Mouse (Mus musculus): ENCODE measurements around the gene Nap1l1.

Nap1l1 gene

DNA sequence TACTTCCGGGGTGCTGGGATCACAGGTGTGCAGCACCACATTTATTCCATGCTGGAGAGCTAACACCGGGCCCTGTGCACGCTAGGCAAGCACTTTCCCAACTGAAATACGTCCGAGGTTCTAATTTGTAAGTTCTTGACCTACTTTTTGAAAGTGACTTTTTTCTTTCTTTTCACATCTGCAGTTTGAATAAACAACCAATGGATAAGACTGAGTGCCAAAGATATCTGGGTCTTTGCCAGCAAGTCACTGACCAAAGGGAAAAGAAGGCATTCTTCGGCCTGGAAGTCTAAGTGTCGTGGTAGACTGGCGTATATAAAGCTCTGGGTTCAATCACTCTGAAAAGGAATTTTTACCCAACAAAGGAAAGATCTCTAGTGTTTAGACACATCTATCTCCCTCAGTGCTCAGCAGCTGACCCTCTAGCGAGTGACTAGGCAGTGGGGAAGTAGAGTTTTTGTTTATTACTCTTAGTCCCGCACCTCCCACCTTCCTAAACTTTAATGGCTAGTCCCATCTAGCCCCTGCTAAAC lies 39.1 kb downstream of the Nap1l1 start:
- intact Hi-C loops (cut with DNase I): no loop called here

DNA sequence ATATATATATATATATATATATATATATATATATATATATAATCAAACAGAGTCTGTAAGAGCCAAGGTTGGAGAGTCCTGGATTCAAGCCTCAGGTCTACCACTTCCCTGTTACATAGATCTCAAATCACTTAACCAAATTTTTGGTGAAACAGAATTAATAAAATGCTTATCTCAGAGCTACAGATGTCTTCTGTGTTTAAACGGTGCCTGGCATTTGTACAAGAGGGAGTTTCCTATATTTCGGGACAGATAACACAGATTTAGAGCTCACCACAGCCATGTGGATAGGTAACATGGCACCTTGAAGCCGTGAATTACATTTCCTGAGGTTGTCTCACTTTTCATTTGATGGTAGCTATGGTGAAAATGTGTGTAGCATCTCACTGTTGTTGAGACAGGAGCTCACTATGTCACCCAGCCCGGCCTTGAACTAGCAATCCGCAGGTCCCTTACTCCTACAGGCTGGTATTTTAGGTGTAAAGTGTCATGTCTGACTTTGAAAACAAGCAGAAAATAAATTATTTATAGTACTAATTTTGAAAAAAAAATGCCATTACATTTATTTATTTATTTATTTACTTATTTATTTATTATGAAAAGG lies 41.4 kb downstream of the Nap1l1 start:
- intact Hi-C loops (cut with DNase I): no loop called here

DNA sequence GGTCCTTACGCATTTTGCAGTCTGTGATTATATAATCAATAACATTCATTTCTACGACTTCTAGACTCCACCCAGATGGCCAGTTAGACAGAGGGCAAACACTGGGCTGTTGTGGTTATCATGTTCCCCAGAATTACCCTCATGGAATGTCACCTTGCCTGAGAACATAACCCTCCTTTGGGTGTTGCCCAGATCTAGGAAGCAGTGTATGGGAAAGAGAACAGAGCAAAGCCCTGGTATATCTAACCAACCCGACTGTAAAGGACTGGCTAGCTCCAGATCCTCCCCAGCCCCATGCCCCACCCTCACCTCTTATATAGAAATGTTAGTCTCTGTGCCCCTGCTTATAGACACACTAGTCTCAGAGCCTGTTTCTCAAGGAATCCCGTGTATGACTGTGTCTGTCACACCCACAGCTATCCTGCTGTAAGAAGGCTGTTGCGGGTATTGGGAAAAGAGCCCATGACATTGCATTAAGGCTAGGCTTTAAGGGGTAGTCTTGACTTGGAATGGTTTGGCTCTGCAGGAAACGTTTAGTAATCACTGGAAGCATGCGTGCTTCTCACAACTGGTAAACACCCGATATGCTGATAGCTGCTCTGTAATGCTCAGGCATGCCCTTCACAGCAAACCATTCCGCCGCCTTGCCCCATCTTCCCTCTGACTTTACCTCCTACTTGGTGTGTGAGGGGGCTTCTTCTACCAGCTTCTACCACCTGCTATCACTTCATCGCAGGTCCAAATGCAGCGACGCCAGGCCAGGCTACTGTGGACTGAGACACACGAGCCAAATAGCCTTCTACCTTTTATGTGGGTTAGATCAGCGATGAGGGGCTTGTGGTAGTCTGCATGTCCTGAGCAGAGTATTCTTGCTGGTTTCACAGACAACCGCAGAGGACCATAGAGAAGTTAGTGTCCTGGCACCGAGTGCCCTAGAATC lies 42.3 kb downstream of the Nap1l1 start:
- intact Hi-C loops (cut with DNase I): no loop called here

DNA sequence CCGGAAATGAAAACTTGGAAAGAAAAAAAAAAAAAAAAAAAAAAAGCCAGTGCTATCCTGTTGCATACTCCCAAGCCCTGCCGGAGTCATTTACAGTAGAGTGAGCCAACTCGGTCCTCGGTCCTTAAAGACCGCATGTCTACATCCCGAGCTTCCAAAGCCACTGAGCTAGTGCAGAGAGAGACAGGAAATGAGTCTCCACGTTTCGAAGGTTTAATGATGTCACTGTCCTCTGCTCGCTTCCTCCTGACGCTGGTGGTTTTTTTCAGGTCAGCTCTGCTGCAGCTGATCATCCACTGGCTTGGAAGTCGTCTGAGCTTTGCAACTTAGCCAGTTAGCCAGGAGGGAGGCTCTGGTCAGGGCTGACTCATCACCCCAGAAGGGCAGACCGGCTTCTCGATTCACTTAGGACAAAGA lies 43.2 kb downstream of the Nap1l1 start:
- intact Hi-C loops (cut with DNase I): no loop called here

DNA sequence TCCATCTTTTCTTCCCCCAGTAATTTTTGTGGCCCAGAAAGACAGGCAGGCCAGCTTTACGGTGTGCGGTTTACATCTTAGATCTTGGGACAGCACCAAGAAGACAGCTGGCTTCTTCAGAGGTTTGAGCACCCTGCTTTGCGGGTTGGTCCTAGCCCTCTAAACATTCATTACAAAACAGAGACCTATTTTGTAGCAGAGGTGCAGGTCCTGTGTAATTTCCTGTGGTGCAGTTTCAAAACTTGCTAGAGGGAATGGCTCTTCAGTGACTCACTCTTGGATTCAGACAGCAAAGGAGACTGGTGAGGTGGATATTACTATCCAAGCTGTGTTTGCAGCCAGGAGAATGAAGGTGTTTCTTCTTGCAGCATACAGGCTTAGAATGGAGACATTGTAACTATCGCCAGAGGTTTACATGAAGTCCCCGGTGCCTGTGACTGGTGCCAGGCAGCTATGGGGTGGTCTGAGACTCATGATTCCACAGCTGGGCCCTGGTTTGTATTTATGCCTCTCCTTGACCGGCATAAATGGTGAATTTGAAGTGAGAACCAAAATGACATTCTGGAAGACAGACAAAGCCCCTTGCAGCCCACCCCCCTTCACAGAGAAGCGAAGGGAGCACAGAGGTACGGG lies 43.9 kb downstream of the Nap1l1 start:
- intact Hi-C loops (cut with DNase I): no loop called here

DNA sequence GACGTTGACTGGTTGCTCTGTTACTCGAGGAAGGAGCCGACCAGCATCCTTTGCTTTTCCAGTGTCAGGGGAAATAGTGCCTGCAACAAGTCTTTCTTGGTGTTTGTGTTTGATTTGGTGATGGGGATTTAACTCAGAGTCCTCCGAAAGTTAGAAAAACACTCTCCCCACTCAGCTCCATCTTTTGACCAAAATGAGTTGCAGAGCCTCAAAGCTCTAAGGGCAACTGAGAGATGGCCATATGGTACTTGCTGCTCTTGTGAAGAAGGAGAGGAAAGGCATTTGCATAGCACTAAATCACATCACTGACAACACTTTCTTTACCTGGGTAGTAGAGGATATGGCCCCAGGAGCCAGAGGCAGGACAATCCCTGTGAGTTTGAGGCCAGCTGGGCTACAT lies 45.3 kb downstream of the Nap1l1 start:
- intact Hi-C loops (cut with DNase I): no loop called here

DNA sequence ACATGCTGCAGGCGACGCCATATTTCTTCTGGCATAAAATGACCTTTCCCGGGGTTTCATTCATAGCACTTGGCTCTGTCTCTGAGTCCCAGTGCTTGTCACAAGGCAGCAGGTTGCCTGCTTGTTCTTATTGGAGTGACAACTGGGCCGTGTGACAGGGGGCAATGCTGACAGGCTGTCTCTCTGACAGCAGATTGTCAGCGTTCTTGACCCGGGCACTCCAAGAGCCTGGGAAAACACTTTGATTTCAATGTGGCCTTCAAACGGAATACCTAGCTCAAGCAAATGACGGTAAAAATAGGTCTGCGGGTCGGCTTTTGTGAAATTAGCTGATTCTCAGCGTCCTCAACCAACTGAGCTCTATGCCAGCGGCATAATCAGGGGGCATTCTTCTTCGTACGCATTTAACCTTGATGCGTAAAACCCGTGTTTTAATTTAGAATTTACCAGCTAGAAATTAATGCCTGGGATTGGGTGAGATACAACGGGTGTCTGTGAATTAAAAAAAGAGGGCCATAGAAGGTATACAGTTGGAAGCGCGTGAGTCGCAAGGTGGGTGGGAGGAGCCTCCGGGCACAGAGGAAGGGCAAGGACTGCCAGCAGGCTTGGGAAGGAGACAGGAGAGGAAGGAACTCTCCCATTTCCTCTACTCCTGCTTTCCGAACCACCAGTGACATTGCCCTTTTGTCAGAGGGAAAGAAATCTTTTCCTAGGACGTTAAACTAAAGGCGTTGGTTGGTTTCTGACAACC lies 46.8 kb downstream of the Nap1l1 start:
- intact Hi-C loops (cut with DNase I): no loop called here

DNA sequence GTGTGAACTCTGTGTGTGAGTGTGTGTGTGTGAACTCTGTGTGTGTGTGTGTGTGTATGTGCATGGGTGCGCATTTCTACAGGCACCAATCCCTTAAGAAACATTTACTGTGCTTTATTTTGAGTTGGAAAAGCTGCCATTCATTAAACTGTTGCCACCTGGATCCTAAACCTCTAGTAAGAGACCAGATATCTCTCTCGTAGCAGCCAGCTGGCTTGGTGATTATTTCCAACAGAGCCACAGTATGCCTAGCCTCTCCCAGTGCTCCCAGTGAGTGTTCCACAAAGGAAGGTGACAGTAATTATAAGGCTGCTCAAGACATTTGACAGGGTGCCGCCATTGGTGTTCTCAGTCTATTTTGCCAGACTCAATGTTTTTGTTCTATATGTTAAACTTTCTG lies 47.6 kb downstream of the Nap1l1 start:
- intact Hi-C loops (cut with DNase I): no loop called here

DNA sequence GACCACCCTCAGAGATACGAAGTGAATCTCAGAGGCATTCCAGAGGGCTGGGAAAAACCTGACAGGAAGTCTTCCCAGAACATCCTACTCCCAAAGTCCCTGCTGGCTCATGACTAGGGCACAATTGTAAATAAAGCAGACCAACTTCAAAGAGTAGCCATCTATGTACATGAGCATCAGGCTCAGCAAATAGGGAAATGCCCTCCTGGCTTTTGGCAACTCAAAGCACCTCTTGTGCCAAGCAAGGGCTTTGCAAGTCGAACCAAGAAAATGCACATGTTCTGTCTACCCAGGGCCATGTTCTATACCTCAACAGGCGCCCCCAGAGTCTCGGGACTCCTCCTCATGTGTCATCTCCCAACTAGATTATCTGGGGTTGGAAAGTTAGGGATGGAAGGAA lies 48.6 kb downstream of the Nap1l1 start:
- intact Hi-C loops (cut with DNase I): no loop called here

DNA sequence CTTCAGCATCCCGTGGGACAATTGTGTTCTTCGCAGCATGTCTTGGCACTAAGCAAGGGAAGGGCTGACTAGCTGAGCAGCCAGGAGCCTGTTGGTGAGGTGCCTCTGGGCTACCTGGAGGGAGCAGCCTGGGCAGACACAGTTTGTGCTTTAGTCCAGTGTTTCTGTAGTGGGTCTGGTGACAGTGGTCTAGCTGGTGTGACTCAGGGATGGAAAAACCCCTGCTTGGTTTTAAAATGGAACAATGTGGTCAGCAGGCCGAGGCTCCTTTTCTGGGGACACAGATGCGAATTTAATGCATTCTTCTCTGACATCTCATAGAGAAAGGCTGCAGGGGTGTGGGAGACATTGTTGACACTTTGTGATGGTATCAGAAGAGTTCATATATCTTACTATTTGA lies 49.2 kb downstream of the Nap1l1 start:
- intact Hi-C loops (cut with DNase I): no loop called here

DNA sequence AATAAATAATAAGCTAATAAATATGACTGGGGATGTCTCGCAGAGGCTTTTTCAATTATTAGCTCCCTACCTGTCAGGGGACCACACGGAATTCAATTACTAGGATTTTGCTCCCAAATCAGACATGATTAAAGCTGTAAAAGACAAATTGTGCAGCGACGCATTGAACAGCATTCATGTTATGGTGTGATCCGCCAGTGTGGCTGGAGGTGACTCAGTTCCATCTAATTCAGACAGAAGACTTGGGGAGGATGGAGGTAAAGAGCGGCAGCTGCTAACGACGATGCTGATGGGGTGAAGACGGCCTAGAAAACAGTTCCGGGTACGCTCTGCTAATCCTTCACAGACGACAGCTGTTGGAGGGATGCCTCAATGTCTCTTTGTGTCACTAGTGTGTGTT lies 50.9 kb downstream of the Nap1l1 start:
- intact Hi-C loops (cut with DNase I): no loop called here

DNA sequence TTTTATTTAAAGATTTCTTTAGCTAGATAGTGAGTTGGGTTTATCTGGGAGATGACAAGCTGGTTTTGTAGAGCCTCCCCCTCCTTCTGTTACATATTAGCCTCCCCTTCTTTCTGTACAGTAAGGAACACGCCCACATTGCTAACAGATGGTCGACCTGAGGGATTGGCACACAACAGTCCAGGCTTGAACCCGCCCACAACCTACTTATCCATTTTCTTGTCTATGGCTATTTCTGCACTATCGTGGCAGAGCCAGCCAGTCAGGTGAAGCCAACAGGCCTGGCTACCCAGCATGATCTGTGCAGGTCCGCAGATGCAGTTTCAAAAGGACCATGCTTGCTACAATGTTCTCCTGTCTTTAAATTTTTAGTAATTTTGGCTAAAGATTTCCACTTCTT lies 54.0 kb downstream of the Nap1l1 start:
- intact Hi-C loops (cut with DNase I): no loop called here

DNA sequence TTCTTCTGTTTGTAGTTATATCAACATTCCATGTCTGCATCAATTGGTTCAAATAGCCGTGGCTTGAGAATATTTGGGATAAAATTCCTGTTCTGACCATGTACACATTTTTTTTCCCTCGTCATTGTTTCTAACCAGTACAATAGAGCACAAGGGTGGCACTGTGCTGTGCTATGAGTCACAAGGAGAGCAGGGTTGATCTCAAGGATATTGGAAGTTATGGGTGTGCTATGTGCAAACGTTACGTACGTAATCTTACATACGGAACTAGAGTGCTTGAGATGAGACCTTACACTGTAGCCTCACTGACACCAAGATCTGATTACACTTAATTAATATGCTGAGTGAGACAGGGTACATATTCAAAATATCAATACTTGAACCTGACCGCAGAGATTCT lies 54.6 kb downstream of the Nap1l1 start:
- intact Hi-C loops (cut with DNase I): no loop called here

DNA sequence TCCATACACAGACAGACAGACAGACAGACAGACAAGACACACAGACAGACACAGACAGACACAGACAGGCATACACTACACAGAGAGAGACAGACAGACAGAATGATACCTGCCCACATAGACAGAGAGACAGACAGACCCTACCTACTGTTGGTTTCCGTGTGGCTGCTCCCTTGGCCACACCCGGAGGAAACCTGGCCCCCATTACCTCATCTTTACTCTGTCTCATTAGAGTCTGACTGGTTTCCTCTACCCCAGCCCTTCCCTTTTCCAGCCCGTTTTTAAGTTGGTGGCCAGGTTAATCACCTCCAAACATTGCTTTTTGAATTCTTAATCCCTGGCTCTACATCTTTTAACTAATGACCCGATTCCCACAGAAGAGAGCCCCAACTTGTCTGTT lies 55.3 kb downstream of the Nap1l1 start:
- intact Hi-C loops (cut with DNase I): no loop called here

DNA sequence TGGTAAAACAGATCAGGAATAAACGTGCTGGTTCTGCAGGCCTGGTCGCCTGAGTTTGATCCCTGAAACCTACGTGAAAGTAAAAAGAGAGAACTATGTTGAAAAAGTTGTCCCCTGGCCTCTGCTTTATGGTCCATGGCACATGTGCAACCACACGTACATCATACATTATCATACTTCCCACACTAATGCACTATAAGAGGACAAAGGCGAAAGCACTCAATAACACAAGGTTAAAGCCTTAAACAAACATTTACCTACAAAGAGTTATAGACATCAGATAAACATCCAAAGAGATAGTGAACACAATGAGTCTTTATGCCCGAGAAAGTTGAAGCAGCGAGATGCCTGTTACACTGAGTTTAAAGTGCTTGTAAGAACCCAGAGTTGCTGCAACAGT lies 57.4 kb downstream of the Nap1l1 start:
- intact Hi-C loops (cut with DNase I): no loop called here

DNA sequence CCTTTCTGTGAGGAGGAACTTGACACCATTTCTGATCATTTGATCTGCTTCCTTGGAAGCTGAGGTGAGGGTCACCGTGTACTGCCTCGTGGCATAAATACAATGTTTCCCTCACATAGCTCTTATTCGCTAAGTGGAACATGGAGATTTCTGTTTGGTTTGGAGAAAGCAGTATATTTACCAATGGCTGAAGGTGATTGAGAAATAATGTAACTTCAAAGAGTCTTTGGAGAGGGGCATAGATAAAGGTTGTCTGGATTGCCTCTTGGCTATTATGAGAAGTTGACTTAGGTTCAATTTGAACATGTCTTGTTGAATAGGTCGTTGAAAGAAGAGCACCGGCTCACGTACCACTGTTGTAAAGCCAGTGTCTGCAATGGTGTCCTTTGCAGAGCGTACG lies 61.7 kb downstream of the Nap1l1 start:
- intact Hi-C loops (cut with DNase I): no loop called here

DNA sequence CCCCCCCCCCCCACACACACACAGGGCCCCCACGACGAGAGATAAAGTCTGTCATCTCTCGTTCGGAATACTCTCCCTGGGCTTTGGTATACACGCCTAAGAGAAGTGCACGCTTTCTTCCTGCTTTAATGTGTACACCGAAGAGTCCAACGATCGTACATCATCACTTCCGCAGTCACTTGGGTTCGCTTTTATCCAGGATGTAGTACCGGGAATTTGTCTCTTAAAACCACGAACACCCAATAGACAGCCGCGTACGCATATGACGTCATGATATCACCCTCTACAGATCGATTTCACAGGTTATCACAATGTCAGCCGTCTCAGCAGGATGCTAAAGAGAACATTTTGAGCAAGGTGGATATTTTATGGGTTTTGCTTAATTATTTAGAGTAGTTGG lies 64.4 kb downstream of the Nap1l1 start:
- intact Hi-C loops (cut with DNase I): no loop called here

DNA sequence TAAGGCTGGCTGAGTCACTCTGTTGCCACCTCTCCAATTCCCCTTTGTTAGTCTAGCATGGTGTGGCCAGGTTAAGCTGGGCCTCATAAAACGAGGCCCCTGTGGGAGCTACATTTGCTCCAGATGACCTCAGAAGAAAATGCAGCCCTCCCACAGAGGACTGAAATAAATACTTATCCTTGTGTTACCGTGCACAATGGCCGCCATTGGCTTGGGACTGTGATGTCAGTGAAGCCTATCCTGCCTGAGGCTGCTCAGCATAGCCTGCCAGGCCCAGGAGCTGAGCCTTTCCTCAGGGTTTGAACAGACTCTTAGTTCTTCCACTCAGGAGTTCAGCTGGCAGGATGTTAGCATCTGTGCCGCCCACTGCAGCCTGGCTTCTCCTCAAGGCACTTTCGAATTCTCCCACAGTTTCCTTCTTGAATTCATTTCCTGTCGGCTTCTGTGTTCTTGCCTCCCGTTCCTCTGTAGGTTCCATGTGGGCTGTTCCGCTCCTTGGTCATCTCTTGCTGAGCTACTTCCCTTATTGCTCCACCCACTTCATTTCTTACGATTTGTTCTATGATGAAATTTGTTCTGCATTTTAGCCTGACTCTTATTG lies 66.8 kb downstream of the Nap1l1 start:
- intact Hi-C loops (cut with DNase I): no loop called here

DNA sequence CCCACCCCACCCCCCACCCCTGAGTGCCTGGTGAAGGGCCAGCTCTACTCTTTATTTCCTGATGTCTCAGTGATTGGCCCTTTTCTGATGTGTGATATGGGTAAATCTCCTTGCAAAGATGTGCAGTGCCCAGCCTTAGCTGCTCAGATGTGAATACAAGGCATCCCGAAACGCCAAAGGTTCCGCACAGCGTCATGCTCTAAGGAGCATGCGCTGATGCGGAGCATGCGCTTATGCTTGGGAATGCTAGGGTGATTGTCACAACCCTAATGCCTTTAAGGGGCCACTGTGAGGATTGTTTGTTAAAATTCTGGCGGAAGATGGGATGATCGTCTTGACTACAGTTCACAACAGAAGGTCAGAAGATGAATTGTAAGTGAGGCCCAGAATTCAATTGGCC lies 67.7 kb downstream of the Nap1l1 start:
- intact Hi-C loops (cut with DNase I): no loop called here

DNA sequence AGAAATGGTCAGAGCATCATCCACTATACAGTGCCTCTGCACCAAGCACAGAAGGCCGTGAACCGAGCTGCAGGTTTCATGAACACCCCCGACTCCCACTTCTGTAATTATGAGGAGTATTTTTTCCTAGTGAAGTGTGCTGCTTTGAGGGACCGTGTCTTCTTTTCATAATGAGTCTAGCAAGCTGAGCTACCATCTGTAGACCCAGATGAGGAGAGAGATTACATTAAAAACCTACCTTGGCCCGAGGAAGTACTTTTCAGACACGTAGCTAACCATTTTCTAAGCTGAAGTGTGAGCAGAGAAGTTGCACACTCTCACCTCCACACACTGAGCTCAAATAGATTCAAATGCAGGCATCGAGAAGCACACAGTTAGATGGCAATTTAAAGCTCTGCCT lies 70.1 kb downstream of the Nap1l1 start:
- intact Hi-C loops (cut with DNase I): no loop called here

DNA sequence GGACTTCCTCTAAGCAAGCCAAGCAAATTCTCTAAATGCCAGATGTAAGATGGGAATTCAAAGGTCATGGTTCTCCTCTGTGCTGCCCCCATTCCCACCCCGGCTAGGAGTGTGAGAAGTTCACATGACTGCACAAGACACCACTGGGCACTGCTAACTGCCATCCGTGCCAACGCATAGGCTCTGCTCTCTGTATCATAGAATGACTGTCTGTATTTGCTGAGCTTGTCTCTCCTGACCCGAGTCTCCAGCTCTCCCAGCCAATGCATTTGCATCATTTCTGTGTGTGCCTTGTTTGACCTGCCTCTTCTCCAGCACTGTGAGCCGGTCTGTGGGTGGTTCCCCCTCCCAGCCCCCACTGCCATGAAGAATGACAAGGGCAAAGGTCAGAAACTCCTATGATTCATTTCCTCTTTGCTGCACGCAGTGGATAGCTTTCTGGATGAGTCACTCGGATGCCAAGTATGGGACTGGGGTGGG lies 70.8 kb downstream of the Nap1l1 start:
- intact Hi-C loops (cut with DNase I): no loop called here
